Mouse (Mus musculus) embryonic facial prominence, embryonic 11.5 days (tissue): ENCODE measurements at regions not wholly inside any gene's neighbourhood (a gene's known extent, or its start where the extent isn't known, plus 50 kb on each side); places are given as distances from the start of the nearest gene placed in this dataset.

Experiments used
- ATAC-seq: fragments of 200-750 bp; cut with Nextera tagmentation; replicated peaks from 2 replicates; pipeline ENCODE4 v1.8.0; 2017; ENCODE audit warnings: low read depth; ENCODE audit not compliant: insufficient number of reproducible peaks, low FRiP score, low TSS enrichment
- DNase-seq: peaks from one replicate; pipeline ENCODE4 v3.0.0-alpha.2; 2015; ENCODE audit warnings: low spot score
- H3K27ac ChIP-seq: fragments of 300-500 bp; sonication (generic); replicated peaks from 2 replicates; pipeline ENCODE4 v1.5.1; 2014; ENCODE audit warnings: mild to moderate bottlenecking, low read depth, low read length, control low read depth
- H3K27me3 ChIP-seq: fragments of 300-500 bp; sonication (generic); 2 replicates; pipeline ENCODE4 v1.6.1; 2014; ENCODE audit warnings: mild to moderate bottlenecking, low read length, moderate library complexity, mixed read lengths; ENCODE audit not compliant: control insufficient read depth, insufficient read depth
- H3K36me3 ChIP-seq: fragments of 300-500 bp; sonication (generic); replicated peaks from 2 replicates; pipeline ENCODE4 v1.6.1; 2014; ENCODE audit warnings: low read depth, mild to moderate bottlenecking, low read length, moderate library complexity, mixed read lengths; ENCODE audit not compliant: control insufficient read depth, insufficient read depth
- H3K4me1 ChIP-seq: fragments of 300-500 bp; sonication (generic); 2 replicates; pipeline ENCODE4 v1.6.1; 2014; ENCODE audit warnings: low read length, mixed read lengths; ENCODE audit not compliant: control insufficient read depth, insufficient read depth
- H3K4me2 ChIP-seq: fragments of 300-500 bp; sonication (generic); 2 replicates; pipeline ENCODE4 v1.6.1; 2014; ENCODE audit warnings: low read depth, mild to moderate bottlenecking, control low read depth, low read length, moderate library complexity
- H3K4me3 ChIP-seq: fragments of 300-500 bp; sonication (generic); 2 replicates; pipeline ENCODE4 v1.5.1; 2014; ENCODE audit warnings: low read depth, low read length, control low read depth
- H3K9ac ChIP-seq: fragments of 300-500 bp; sonication (generic); replicated peaks from 2 replicates; pipeline ENCODE4 v1.6.1; 2014; ENCODE audit warnings: mild to moderate bottlenecking, control low read depth, low read length
- H3K9me3 ChIP-seq: fragments of 300-500 bp; sonication (generic); replicated peaks from 2 replicates; pipeline ENCODE4 v1.6.1; 2016; ENCODE audit warnings: mild to moderate bottlenecking, low read length, inconsistent platforms, mixed read lengths; ENCODE audit not compliant: control insufficient read depth
- WGBS: fragments of 180-500 bp; shearing (Covaris S2); extraction: QIAGEN DNeasy Blood & Tissue Kit; methylation state at CpG from one replicate; pipeline ENCODE4 v1.1.7; 2014; 5-methylcytosine and 5-hydroxymethylcytosine counted together

GRCm38 (mm10) chr5:84632851-84633250 lies 215.7 kb upstream of the Epha5 start:
- Histone ChIP-seq H3K4me2 (no peak overlapping the region), H3K27me3 (no peaks in the 10 kb centered on the region), H3K4me3 (no peak overlapping the region), H3K9me3 (no peaks in the 10 kb centered on the region), H3K36me3 (no peaks in the 10 kb centered on the region), H3K9ac (no peak overlapping the region), H3K27ac (no peak overlapping the region), H3K4me1 (no peaks in the 10 kb centered on the region)
- ATAC-seq (no peak), DNase-seq (no peak)
- WGBS, result 83% methylated on average over 2 of the region's 2 CpGs

GRCm38 (mm10) chr5:84618194-84618593 lies 201.0 kb upstream of the Epha5 start:
- DNase-seq, result no peak
- ATAC-seq, result no peak
- no peak overlapping the region for H3K4me2 ChIP-seq
- no peaks in the 10 kb centered on the region for H3K4me1 ChIP-seq
- no peak overlapping the region for H3K4me3 ChIP-seq
- no peaks in the 10 kb centered on the region for H3K36me3 ChIP-seq
- H3K27me3 ChIP-seq, result no peaks in the 10 kb centered on the region
- H3K9ac ChIP-seq, result no peak overlapping the region
- 94% methylated on average over 1 of the region's 1 CpGs for WGBS
- H3K9me3 ChIP-seq, result no peaks in the 10 kb centered on the region
- H3K27ac ChIP-seq, result no peak overlapping the region

- H3K27ac ChIP-seq, result no peak overlapping the region
- no peaks in the 10 kb centered on the region for H3K4me1 ChIP-seq
- 77% methylated on average over 2 of the region's 2 CpGs for WGBS
- H3K9ac ChIP-seq, result no peak overlapping the region
- ATAC-seq, result no peak
- no peaks in the 10 kb centered on the region for H3K27me3 ChIP-seq
- no peak overlapping the region for H3K4me3 ChIP-seq
- H3K36me3 ChIP-seq, result no peaks in the 10 kb centered on the region
- no peaks in the 10 kb centered on the region for H3K9me3 ChIP-seq
- no peak for DNase-seq
- H3K4me2 ChIP-seq, result no peak overlapping the region
These were observed 191.5 kb upstream of the Epha5 start for GRCm38 (mm10) chr5:84608683-84609082.

- Histone ChIP-seq H3K36me3 (no peaks in the 10 kb centered on the region), H3K4me1 (no peaks in the 10 kb centered on the region), H3K9ac (no peak overlapping the region), H3K27ac (no peak overlapping the region), H3K9me3 (no peaks in the 10 kb centered on the region), H3K4me3 (no peak overlapping the region), H3K4me2 (no peak overlapping the region), H3K27me3 (no peaks in the 10 kb centered on the region)
- ATAC-seq, result no peak
- DNase-seq, result no peak
- WGBS, result 81% methylated on average over 5 of the region's 5 CpGs
These were observed 148.2 kb upstream of the Epha5 start for GRCm38 (mm10) chr5:84565311-84565946.

- Histone ChIP-seq H3K9ac (no peak overlapping the region), H3K36me3 (no peaks in the 10 kb centered on the region), H3K27me3 (no peaks in the 10 kb centered on the region), H3K4me1 (no peaks in the 10 kb centered on the region), H3K27ac (no peak overlapping the region), H3K4me3 (no peak overlapping the region), H3K9me3 (no peaks in the 10 kb centered on the region), H3K4me2 (no peak overlapping the region)
- no peak for ATAC-seq
- no peak for DNase-seq
These were observed 102.7 kb upstream of the Epha5 start for GRCm38 (mm10) chr5:84519836-84520235.

GRCm38 (mm10) chr5:84510144-84510543 lies 93.0 kb upstream of the Epha5 start:
- DNase-seq (no peak), ATAC-seq (no peak)
- no peaks in the 10 kb centered on the region for H3K27me3 ChIP-seq
- H3K27ac ChIP-seq, result no peak overlapping the region
- no peaks in the 10 kb centered on the region for H3K4me1 ChIP-seq
- H3K4me3 ChIP-seq, result no peak overlapping the region
- H3K9me3 ChIP-seq, result no peaks in the 10 kb centered on the region
- H3K36me3 ChIP-seq, result no peaks in the 10 kb centered on the region
- WGBS, result 76% methylated on average over 5 of the region's 5 CpGs
- no peak overlapping the region for H3K4me2 ChIP-seq
- H3K9ac ChIP-seq, result no peak overlapping the region

- Histone ChIP-seq H3K27ac (no peak overlapping the region), H3K27me3 (no peaks in the 10 kb centered on the region), H3K36me3 (no peaks in the 10 kb centered on the region), H3K4me3 (no peak overlapping the region), H3K9ac (no peak overlapping the region), H3K4me1 (no peaks in the 10 kb centered on the region), H3K9me3 (no peaks in the 10 kb centered on the region), H3K4me2 (no peak overlapping the region)
- ATAC-seq (no peak), DNase-seq (no peak)
These were observed 63.8 kb upstream of the Epha5 start for GRCm38 (mm10) chr5:84480978-84481377.
